Mouse (Mus musculus) ES-E14 (cell line): ENCODE measurements around the gene Chst15.

Experiments used
- CHD2 ChIP-seq: IDR thresholded peaks from 2 replicates; pipeline ENCODE4 v1.6.1; 2014; ENCODE audit warnings: mild to moderate bottlenecking, low read depth, low read length, inconsistent platforms
- ZC3H11A ChIP-seq: IDR thresholded peaks from 2 replicates; pipeline ENCODE4 v1.6.1; 2012; ENCODE audit warnings: low read depth, mild to moderate bottlenecking, inconsistent platforms, low read length, borderline replicate concordance

DNA sequence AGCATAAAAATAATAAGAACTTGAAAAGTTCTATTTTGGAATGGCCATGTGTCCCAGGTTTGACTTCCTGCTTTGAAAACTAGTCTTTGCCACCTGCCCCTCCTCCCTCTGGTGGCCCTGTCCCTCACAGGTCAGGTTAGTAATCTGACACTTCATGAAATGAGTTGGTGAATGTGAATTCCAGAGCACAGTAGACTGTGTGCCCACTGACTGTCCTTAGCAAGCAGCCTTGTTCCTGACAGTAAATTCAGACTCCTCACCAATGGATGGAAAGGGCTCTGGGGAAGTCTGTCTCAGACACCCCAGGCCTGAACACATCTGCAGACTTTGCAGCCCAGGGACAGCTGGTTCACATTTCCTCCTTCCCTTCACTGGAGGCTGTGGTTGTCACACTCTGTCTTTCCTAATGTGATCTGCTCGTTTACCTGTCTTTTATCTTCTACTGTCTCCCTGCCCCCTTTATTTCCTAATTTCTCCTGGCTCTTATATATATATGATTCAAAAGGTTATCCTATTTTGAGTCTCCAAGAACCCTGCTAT lies 112.9 kb downstream of the Chst15 start:
- TF ChIP-seq ZC3H11A (no peak), CHD2 (no peak)
